Mouse (Mus musculus): ENCODE results near the gene Zfp704. TPM values are rescaled to one million over a fixed set of nuclear protein-coding genes. Genes with fewer than 3 reads are reported as not detected.

The Zfp704 gene
- polyA plus RNA-seq, 1 experiment: 1.7 TPM

- no peaks in the 10 kb centered on the region for H3K79me3 ChIP-seq (ENCODE audit: low read depth)
- TF ChIP-seq USF1 (IDR thresholded peaks at IDR 0.05; ENCODE audit: low read depth) (no peak), MYOG (IDR thresholded peaks at IDR 0.05; ENCODE audit: control insufficient read depth, extremely low read depth, insufficient read length) (no peak)
- H3K27me3 ChIP-seq (ENCODE audit: control insufficient read depth, insufficient read depth, insufficient read length): no peaks in the 10 kb centered on the region
- H3K4me3 ChIP-seq (ENCODE audit: insufficient read depth, poor library complexity, severe bottlenecking): no peak overlapping the region
- no peaks in the 10 kb centered on the region for H3K79me2 ChIP-seq (ENCODE audit: control insufficient read depth, insufficient read depth)
- H3ac ChIP-seq (ENCODE audit: control insufficient read depth, insufficient read length, low read depth): no peak overlapping the region
- no peaks in the 10 kb centered on the region for H3K36me3 ChIP-seq (ENCODE audit: control insufficient read depth, insufficient read depth)
Measured at GRCm38 (mm10) chr3:9436256-9436655, 173.6 kb downstream of the Zfp704 start.

- TF ChIP-seq CTCF (IDR thresholded peaks at IDR 0.05; ENCODE audit: control insufficient read depth, insufficient read depth, insufficient read length): no peak
- TF ChIP-seq MYOG (IDR thresholded peaks at IDR 0.05; ENCODE audit: control insufficient read depth, extremely low read depth, insufficient read length): no peak
- TF ChIP-seq CEBPB (IDR thresholded peaks at IDR 0.05; ENCODE audit: low read depth): no peak
- no peak for TF ChIP-seq USF1 (IDR thresholded peaks at IDR 0.05; ENCODE audit: low read depth)
- no peak for TF ChIP-seq FOSL1 (IDR thresholded peaks at IDR 0.05; ENCODE audit: insufficient read depth, low read length, poor library complexity, severe bottlenecking)
- no peak for TF ChIP-seq MYOD1 (IDR thresholded peaks at IDR 0.05; ENCODE audit: control insufficient read depth, insufficient read length, low read depth)
- TF ChIP-seq MAX (IDR thresholded peaks at IDR 0.05): no peak
- Histone ChIP-seq H3K4me3 (ENCODE audit: insufficient read depth, poor library complexity, severe bottlenecking) (no peak overlapping the region), H3K36me3 (ENCODE audit: control insufficient read depth, insufficient read depth) (no peaks in the 10 kb centered on the region), H3K79me2 (ENCODE audit: control insufficient read depth, insufficient read depth) (no peaks in the 10 kb centered on the region), H3K27me3 (ENCODE audit: control insufficient read depth, insufficient read depth, insufficient read length) (no peaks in the 10 kb centered on the region), H3ac (ENCODE audit: control insufficient read depth, insufficient read length, low read depth) (no peak overlapping the region), H3K79me3 (ENCODE audit: low read depth) (no peaks in the 10 kb centered on the region)
Measured at GRCm38 (mm10) chr3:9434394-9435175, 175.3 kb downstream of the Zfp704 start.

GRCm38 (mm10) chr3:9432796-9433526, 176.9 kb downstream of the Zfp704 start:
- no peak overlapping the region for H3K4me3 ChIP-seq (ENCODE audit: insufficient read depth, poor library complexity, severe bottlenecking)
- H3ac ChIP-seq (ENCODE audit: control insufficient read depth, insufficient read length, low read depth): no peak overlapping the region
- TF ChIP-seq MYOD1 (IDR thresholded peaks at IDR 0.05; ENCODE audit: control insufficient read depth, insufficient read length, low read depth) (no peak), MYOG (IDR thresholded peaks at IDR 0.05; ENCODE audit: control insufficient read depth, extremely low read depth, insufficient read length) (no peak), CTCF (IDR thresholded peaks at IDR 0.05; ENCODE audit: control insufficient read depth, insufficient read depth, insufficient read length) (no peak), CEBPB (IDR thresholded peaks at IDR 0.05; ENCODE audit: low read depth) (no peak), USF1 (IDR thresholded peaks at IDR 0.05; ENCODE audit: low read depth) (no peak), FOSL1 (IDR thresholded peaks at IDR 0.05; ENCODE audit: insufficient read depth, low read length, poor library complexity, severe bottlenecking) (no peak), MAX (IDR thresholded peaks at IDR 0.05) (no peak)
- H3K79me2 ChIP-seq (ENCODE audit: control insufficient read depth, insufficient read depth): no peaks in the 10 kb centered on the region
- H3K36me3 ChIP-seq (ENCODE audit: control insufficient read depth, insufficient read depth): no peaks in the 10 kb centered on the region
- H3K27me3 ChIP-seq (ENCODE audit: control insufficient read depth, insufficient read depth, insufficient read length): no peaks in the 10 kb centered on the region
- H3K79me3 ChIP-seq (ENCODE audit: low read depth): no peaks in the 10 kb centered on the region

- H3K27me3 ChIP-seq (ENCODE audit: control insufficient read depth, insufficient read depth, insufficient read length): no peaks in the 10 kb centered on the region
- H3ac ChIP-seq (ENCODE audit: control insufficient read depth, insufficient read length, low read depth): no peak overlapping the region
- H3K79me2 ChIP-seq (ENCODE audit: control insufficient read depth, insufficient read depth): no peaks in the 10 kb centered on the region
- TF ChIP-seq CTCF (IDR thresholded peaks at IDR 0.05; ENCODE audit: control insufficient read depth, insufficient read depth, insufficient read length): no peak
- TF ChIP-seq MAX (IDR thresholded peaks at IDR 0.05): no peak
- TF ChIP-seq USF1 (IDR thresholded peaks at IDR 0.05; ENCODE audit: low read depth): no peak
- no peak for TF ChIP-seq MYOG (IDR thresholded peaks at IDR 0.05; ENCODE audit: control insufficient read depth, extremely low read depth, insufficient read length)
- no peak for TF ChIP-seq CEBPB (IDR thresholded peaks at IDR 0.05; ENCODE audit: low read depth)
- no peak for TF ChIP-seq FOSL1 (IDR thresholded peaks at IDR 0.05; ENCODE audit: insufficient read depth, low read length, poor library complexity, severe bottlenecking)
- no peak for TF ChIP-seq MYOD1 (IDR thresholded peaks at IDR 0.05; ENCODE audit: control insufficient read depth, insufficient read length, low read depth)
- H3K36me3 ChIP-seq (ENCODE audit: control insufficient read depth, insufficient read depth): no peaks in the 10 kb centered on the region
- H3K79me3 ChIP-seq (ENCODE audit: low read depth): no peaks in the 10 kb centered on the region
- H3K4me3 ChIP-seq (ENCODE audit: insufficient read depth, poor library complexity, severe bottlenecking): no peak overlapping the region
Measured at GRCm38 (mm10) chr3:9432226-9432625, 177.7 kb downstream of the Zfp704 start.

DNA sequence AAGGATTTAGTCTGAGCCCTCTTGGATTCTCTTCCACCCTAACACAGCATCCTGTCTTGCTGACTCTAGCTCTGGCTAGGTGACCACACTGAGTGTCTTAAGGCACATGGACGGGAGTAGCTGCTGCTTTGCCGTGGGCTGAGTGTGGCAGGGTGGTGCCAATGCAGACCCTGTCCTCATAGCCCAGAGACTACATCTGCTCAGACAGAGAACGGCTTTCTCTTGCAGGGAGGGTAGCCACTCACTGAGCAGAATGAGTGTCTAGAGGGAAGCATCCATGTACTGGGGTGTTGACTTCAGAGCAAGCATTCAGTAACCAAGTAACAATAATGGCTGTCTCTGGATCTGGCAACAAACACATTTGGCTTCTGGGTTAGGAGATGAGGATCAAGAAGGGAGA, 179.9 kb downstream of the Zfp704 start:
- no peaks in the 10 kb centered on the region for H3K79me2 ChIP-seq (ENCODE audit: control insufficient read depth, insufficient read depth)
- H3K27me3 ChIP-seq (ENCODE audit: control insufficient read depth, insufficient read depth, insufficient read length): no peaks in the 10 kb centered on the region
- H3K79me3 ChIP-seq (ENCODE audit: low read depth): no peaks in the 10 kb centered on the region
- no peaks in the 10 kb centered on the region for H3K36me3 ChIP-seq (ENCODE audit: control insufficient read depth, insufficient read depth)
- no peak overlapping the region for H3K4me3 ChIP-seq (ENCODE audit: insufficient read depth, poor library complexity, severe bottlenecking)
- H3ac ChIP-seq (ENCODE audit: control insufficient read depth, insufficient read length, low read depth): no peak overlapping the region
- TF ChIP-seq MYOD1 (IDR thresholded peaks at IDR 0.05; ENCODE audit: control insufficient read depth, insufficient read length, low read depth) (no peak), MAX (IDR thresholded peaks at IDR 0.05) (no peak)

GRCm38 (mm10) chr3:9427826-9428225, 182.1 kb downstream of the Zfp704 start:
- TF ChIP-seq CTCF (IDR thresholded peaks at IDR 0.05; ENCODE audit: control insufficient read depth, insufficient read depth, insufficient read length): no peak
- no peak for TF ChIP-seq MYOG (IDR thresholded peaks at IDR 0.05; ENCODE audit: control insufficient read depth, extremely low read depth, insufficient read length)
- no peak for TF ChIP-seq MAX (IDR thresholded peaks at IDR 0.05)
- no peak for TF ChIP-seq USF1 (IDR thresholded peaks at IDR 0.05; ENCODE audit: low read depth)
- TF ChIP-seq CEBPB (IDR thresholded peaks at IDR 0.05; ENCODE audit: low read depth): no peak
- no peak for TF ChIP-seq FOSL1 (IDR thresholded peaks at IDR 0.05; ENCODE audit: insufficient read depth, low read length, poor library complexity, severe bottlenecking)
- TF ChIP-seq MYOD1 (IDR thresholded peaks at IDR 0.05; ENCODE audit: control insufficient read depth, insufficient read length, low read depth): no peak
- Histone ChIP-seq H3K4me3 (ENCODE audit: insufficient read depth, poor library complexity, severe bottlenecking) (no peak overlapping the region), H3K79me2 (ENCODE audit: control insufficient read depth, insufficient read depth) (no peaks in the 10 kb centered on the region), H3K36me3 (ENCODE audit: control insufficient read depth, insufficient read depth) (no peaks in the 10 kb centered on the region), H3ac (ENCODE audit: control insufficient read depth, insufficient read length, low read depth) (no peak overlapping the region), H3K27me3 (ENCODE audit: control insufficient read depth, insufficient read depth, insufficient read length) (no peaks in the 10 kb centered on the region), H3K79me3 (ENCODE audit: low read depth) (no peaks in the 10 kb centered on the region)

All from C2C12 (cell line).